Mouse (Mus musculus): ENCODE data around the gene Sipa1l1.
"Not testable (repeated sequence)": the region's sequence is repeated elsewhere in the genome, so short reads cannot be mapped to it uniquely, and the experiment has no call there.

Sipa1l1 gene

GRCm38 (mm10) chr12:82486829-82487560 is 317.9 kb downstream of the Sipa1l1 start:
- no peak for DNase-seq

- DNase-seq = peak; percentile 74
Measured at GRCm38 (mm10) chr12:82489093-82489492, 320.0 kb downstream of the Sipa1l1 start.

GRCm38 (mm10) chr12:82489621-82490020 is 320.5 kb downstream of the Sipa1l1 start:
- DNase-seq = peak; percentile 85

- no peak for DNase-seq
Measured at GRCm38 (mm10) chr12:82492456-82492855, 323.3 kb downstream of the Sipa1l1 start.

GRCm38 (mm10) chr12:82493260-82493659 is 324.1 kb downstream of the Sipa1l1 start:
- not testable (repeated sequence) for DNase-seq

GRCm38 (mm10) chr12:82495936-82496335 is 326.8 kb downstream of the Sipa1l1 start:
- DNase-seq = no peak

- peak; percentile 77 for DNase-seq
Measured at GRCm38 (mm10) chr12:82497866-82498631, 328.9 kb downstream of the Sipa1l1 start.

GRCm38 (mm10) chr12:82498701-82499100 is 329.6 kb downstream of the Sipa1l1 start:
- no peak for DNase-seq

- DNase-seq = no peak
Measured at GRCm38 (mm10) chr12:82499731-82500130, 330.6 kb downstream of the Sipa1l1 start.
